Mouse (Mus musculus): ENCODE measurements at regions not wholly inside any gene's neighbourhood (a gene's known extent, or its start where the extent isn't known, plus 50 kb on each side); places are given as distances from the start of the nearest gene placed in this dataset.

- DNase-seq, result no peak
- intact Hi-C loops (cut with DNase I), result no loop called here
Observed at GRCm38 (mm10) chr17:3962176-3962575, 266.1 kb upstream of the Nox3 start.

- no peak for DNase-seq
- intact Hi-C loops (cut with DNase I), result no loop called here
Observed at GRCm38 (mm10) chr17:3946540-3946939, 250.5 kb upstream of the Nox3 start.

- DNase-seq, result no peak
- intact Hi-C loops (cut with DNase I), result no loop called here
Observed at GRCm38 (mm10) chr17:3936361-3936760, 240.3 kb upstream of the Nox3 start.

GRCm38 (mm10) chr17:3933208-3933607 lies 237.1 kb upstream of the Nox3 start:
- DNase-seq, result no peak
- intact Hi-C loops (cut with DNase I), result no loop called here

- intact Hi-C loops (cut with DNase I), result no loop called here
- DNase-seq, result peak; percentile 25
Observed at GRCm38 (mm10) chr17:3932071-3932470, 236.0 kb upstream of the Nox3 start.

- DNase-seq, result peak; percentile 2
- intact Hi-C loops (cut with DNase I), result no loop called here
Observed at GRCm38 (mm10) chr17:3927106-3927505, 231.0 kb upstream of the Nox3 start.

GRCm38 (mm10) chr17:3920282-3920681 lies 224.2 kb upstream of the Nox3 start:
- intact Hi-C loops (cut with DNase I), result no loop called here
- DNase-seq, result no peak

GRCm38 (mm10) chr17:3892826-3893225 lies 196.8 kb upstream of the Nox3 start:
- intact Hi-C loops (cut with DNase I), result no loop called here
- no peak for DNase-seq

GRCm38 (mm10) chr17:3883146-3883545 lies 187.1 kb upstream of the Nox3 start:
- no peak for DNase-seq
- intact Hi-C loops (cut with DNase I), result no loop called here

- intact Hi-C loops (cut with DNase I), result no loop called here
- DNase-seq, result no peak
Observed at GRCm38 (mm10) chr17:3879075-3879474, 183.0 kb upstream of the Nox3 start.

GRCm38 (mm10) chr17:3869459-3870194 lies 173.6 kb upstream of the Nox3 start:
- intact Hi-C loops (cut with DNase I), result no loop called here
- DNase-seq, result no peak

- intact Hi-C loops (cut with DNase I), result no loop called here
- DNase-seq, result peak; percentile 5
Observed at GRCm38 (mm10) chr17:3862384-3862783, 166.3 kb upstream of the Nox3 start.

GRCm38 (mm10) chr17:3836386-3836785 lies 140.3 kb upstream of the Nox3 start:
- intact Hi-C loops (cut with DNase I), result no loop called here
- DNase-seq, result peak; percentile 56

- no peak for DNase-seq
- intact Hi-C loops (cut with DNase I), result no loop called here
Observed at GRCm38 (mm10) chr17:3811187-3811586, 115.1 kb upstream of the Nox3 start.

- intact Hi-C loops (cut with DNase I), result no loop called here
- DNase-seq, result no peak
Observed at GRCm38 (mm10) chr17:3803507-3803906, 107.4 kb upstream of the Nox3 start.

GRCm38 (mm10) chr17:3792597-3792996 lies 96.5 kb upstream of the Nox3 start:
- intact Hi-C loops (cut with DNase I), result loop anchor here (2.0 kb wide), 1 partner anchor 222 kb away; no protein-coding TSS in a partner anchor
- DNase-seq, result peak; percentile 41

GRCm38 (mm10) chr17:3782156-3782555 lies 86.1 kb upstream of the Nox3 start:
- intact Hi-C loops (cut with DNase I), result no loop called here
- no peak for DNase-seq

GRCm38 (mm10) chr17:3777691-3778090 lies 81.6 kb upstream of the Nox3 start:
- intact Hi-C loops (cut with DNase I), result no loop called here
- DNase-seq, result no peak

GRCm38 (mm10) chr17:3747808-3748335 lies 51.8 kb upstream of the Nox3 start:
- intact Hi-C loops (cut with DNase I), result no loop called here
- peak; percentile 60 for DNase-seq
